25 mouse cellular contexts compared by ENCODE assay signal in genomic region chr2:125933977-125934376, GRCm38 (mm10).
DNase-seq lines count a peak whose midpoint lies in the region; TF ChIP-seq lines count a peak whose summit lies in the region.
"Had no signal": no experiment of that assay in that cellular context is flagged by ENCODE, and none has a peak within 500 bp of the region (broad histone marks: within the 10 kb centered on the region; RNA-seq: fewer than 3 reads in every experiment).

No protein-coding gene starts in this region.

- H3K36me3 ChIP-seq in C2C12 (ENCODE audit: control insufficient read depth, insufficient read depth) = peaks cover 63% of the 10 kb centered on the region
- H3K36me3 ChIP-seq: neural tube, embryonic 12.5 days had no signal

- H3K79me2 ChIP-seq in C2C12 (ENCODE audit: control insufficient read depth, insufficient read depth) = no peaks in the 10 kb centered on the region

- no peak for TF ChIP-seq CTCF in C2C12 (IDR thresholded peaks at IDR 0.05; ENCODE audit: control insufficient read depth, insufficient read depth, insufficient read length)

- no peak overlapping the region for H3K4me3 ChIP-seq in C2C12 (ENCODE audit: insufficient read depth, poor library complexity, severe bottlenecking)
- H3K4me3 ChIP-seq: embryonic facial prominence, embryonic 10.5 days; embryonic facial prominence, embryonic 15.5 days; heart, embryonic 12.5 days; hindbrain, embryonic 13.5 days; myocyte; neural tube, embryonic 12.5 days had no signal

- no peaks in the 10 kb centered on the region for H3K27me3 ChIP-seq in C2C12 (ENCODE audit: control insufficient read depth, insufficient read depth, insufficient read length)
- H3K27me3 ChIP-seq: embryonic facial prominence, embryonic 15.5 days; heart, embryonic 12.5 days; hindbrain, embryonic 13.5 days; neural tube, embryonic 12.5 days had no signal

- peaks cover 6% of the 10 kb centered on the region for H3K79me3 ChIP-seq in C2C12 (ENCODE audit: low read depth)

- no peak overlapping the region for H3ac ChIP-seq in C2C12 (ENCODE audit: control insufficient read depth, insufficient read length, low read depth)

- peak; percentile 44 for DNase-seq in adrenal gland, postnatal 14 days
- no peak for DNase-seq in adrenal gland, postnatal 10 days
- DNase-seq in c-Kit-positive CD71-negative TER-119-negative erythroid progenitor cells, embryonic 14.5 days (ENCODE audit: low read depth) = peak; percentile 5
- no peak for DNase-seq in lung, postnatal 36 days
- DNase-seq in testis, postnatal 14 days (ENCODE audit: low spot score) = no peak
- DNase-seq in layer of hippocampus, postnatal 10 days (ENCODE audit: low spot score in 2 of 2) = no peak
- DNase-seq: cerebellum, adult 2 months; cerebellum, postnatal 14 days; gastrocnemius, postnatal 14 days; heart, adult 18-20 months; heart, postnatal 4 days; kidney, adult 8-10 months; kidney, postnatal 4 days; liver; lung, embryonic 14.5 days; right cerebral cortex, postnatal 4 days; thymus, adult 2 months; thymus, postnatal 36 days had no signal

TF ChIP-seq in C2C12, 6 proteins besides CTCF, POLR2A, EP300 and RAD21:
- TF ChIP-seq USF1 (IDR thresholded peaks at IDR 0.05; ENCODE audit: low read depth) (peak; percentile 39), FOSL1 (IDR thresholded peaks at IDR 0.05; ENCODE audit: insufficient read depth, low read length, poor library complexity, severe bottlenecking) (peak; percentile 86), MAX (IDR thresholded peaks at IDR 0.05) (peak; percentile 95), CEBPB (IDR thresholded peaks at IDR 0.05; ENCODE audit: low read depth) (peak; percentile 18), MYOG (IDR thresholded peaks at IDR 0.05; ENCODE audit: control insufficient read depth, extremely low read depth, insufficient read length) (no peak)

Comparison
In these comparisons a context has a peak if more than half of its experiments do, and no peak if none do; other contexts are left out.
1. DNase-seq: peak in adrenal gland, postnatal 14 days (single experiment) and c-Kit-positive CD71-negative TER-119-negative erythroid progenitor cells, embryonic 14.5 days (single experiment); none in adrenal gland, postnatal 10 days (single experiment), lung, postnatal 36 days (single experiment), testis, postnatal 14 days (single experiment) and layer of hippocampus, postnatal 10 days (0 of 2).